ENCODE assay signal across 12 mouse cellular contexts in the genomic region with DNA sequence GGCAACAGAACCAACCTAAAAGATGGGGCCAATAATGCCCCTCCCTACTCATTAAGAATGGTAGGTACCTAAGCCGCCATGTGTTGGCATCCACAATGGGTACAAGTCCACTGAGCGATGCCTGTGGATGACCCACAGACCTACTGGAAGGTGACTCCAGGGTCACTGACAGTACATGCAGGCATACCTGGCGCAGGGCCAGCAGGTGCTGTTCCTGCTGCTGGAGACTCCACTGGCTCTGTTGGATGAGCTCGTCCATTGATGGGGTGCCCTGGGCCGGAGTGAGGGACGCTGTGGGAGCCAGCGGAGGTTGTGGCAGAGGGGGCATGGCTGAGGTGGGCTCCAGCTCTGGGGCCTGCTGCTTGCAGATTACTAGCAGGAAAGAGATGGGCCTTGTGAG.
"Had no signal": no experiment of that assay in that cellular context is flagged by ENCODE, and none has a peak within 500 bp of the region (broad histone marks: within the 10 kb centered on the region; RNA-seq: fewer than 3 reads in every experiment).

No protein-coding gene starts in this region.

- H3K4me2 ChIP-seq: limb, embryonic 13.5 days; liver, embryonic 13.5 days; midbrain, embryonic 12.5 days; neural tube, embryonic 13.5 days had no signal

- H3K9ac ChIP-seq: limb, embryonic 13.5 days; liver, embryonic 13.5 days; midbrain, embryonic 12.5 days; neural tube, embryonic 13.5 days had no signal

- ATAC-seq: intestine, postnatal 0 days; midbrain, embryonic 16.5 days had no signal

- DNase-seq: left cerebral cortex, postnatal 4 days; liver, embryonic 13.5 days; lung, adult 18-20 months; retina, postnatal 1 day; right cerebral cortex, postnatal 4 days; spleen, adult 18-20 months; thymus, postnatal 36 days had no signal

- H3K9me3 ChIP-seq: limb, embryonic 13.5 days; liver, embryonic 13.5 days; midbrain, embryonic 12.5 days; neural tube, embryonic 13.5 days had no signal

- H3K4me3 ChIP-seq: limb, embryonic 13.5 days; liver, embryonic 13.5 days; midbrain, embryonic 12.5 days; neural tube, embryonic 13.5 days had no signal

- H3K27ac ChIP-seq: limb, embryonic 13.5 days; liver, embryonic 13.5 days; midbrain, embryonic 12.5 days; neural tube, embryonic 13.5 days had no signal

- H3K27me3 ChIP-seq: limb, embryonic 13.5 days; liver, embryonic 13.5 days; midbrain, embryonic 12.5 days; neural tube, embryonic 13.5 days had no signal
